Mouse (Mus musculus) brain, embryonic 18.5 days (tissue): ENCODE results near the gene Cep162.

Experiments used
- DNase-seq: peaks from one replicate; pipeline ENCODE4 v3.0.0-alpha.2; 2012; ENCODE audit warnings: low read depth, low spot score

The Cep162 gene

DNA sequence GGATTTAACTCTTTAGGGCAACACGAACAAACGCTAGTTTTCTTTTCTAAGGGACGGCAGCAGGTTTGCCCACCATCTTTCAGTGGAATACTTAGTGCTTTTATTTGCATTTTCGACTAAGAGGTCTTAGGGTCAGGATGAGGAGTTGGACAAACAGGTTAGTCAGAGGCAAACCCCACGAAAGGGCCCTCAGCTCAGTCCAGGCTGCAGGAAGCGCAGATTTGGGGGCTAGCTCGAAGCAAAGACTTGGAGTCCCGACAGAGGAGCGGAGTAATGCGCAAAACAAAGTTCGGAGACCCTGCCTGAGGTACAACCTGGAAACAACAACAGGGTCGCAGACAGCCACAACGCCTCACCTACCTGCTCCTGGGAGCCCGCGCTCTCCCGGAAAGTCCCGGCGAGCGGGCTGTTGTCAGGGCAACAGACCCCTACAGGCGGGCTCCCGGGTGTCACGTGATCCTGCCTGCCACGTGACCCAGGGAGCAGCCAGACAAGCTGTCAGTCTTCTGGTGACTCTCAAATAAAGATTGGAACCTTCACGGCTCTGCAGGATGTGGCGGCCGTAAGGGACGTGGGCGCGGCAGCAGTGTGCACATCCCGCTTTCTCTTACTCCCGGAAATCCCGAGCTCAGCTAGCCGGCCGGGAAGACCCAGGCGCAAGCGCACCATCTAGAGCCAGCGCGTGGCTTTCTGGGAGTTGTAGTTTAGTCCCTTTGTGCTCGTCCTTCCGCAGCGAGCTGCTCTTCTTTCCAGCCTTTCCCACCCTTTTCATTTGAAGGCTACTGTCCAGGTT is at the start of gene Cep162:
Gene Cep162 (minus strand): TSS at position 634 of the 793 bp plus-strand sequence.
- DNase-seq: peak; percentile 83

DNA sequence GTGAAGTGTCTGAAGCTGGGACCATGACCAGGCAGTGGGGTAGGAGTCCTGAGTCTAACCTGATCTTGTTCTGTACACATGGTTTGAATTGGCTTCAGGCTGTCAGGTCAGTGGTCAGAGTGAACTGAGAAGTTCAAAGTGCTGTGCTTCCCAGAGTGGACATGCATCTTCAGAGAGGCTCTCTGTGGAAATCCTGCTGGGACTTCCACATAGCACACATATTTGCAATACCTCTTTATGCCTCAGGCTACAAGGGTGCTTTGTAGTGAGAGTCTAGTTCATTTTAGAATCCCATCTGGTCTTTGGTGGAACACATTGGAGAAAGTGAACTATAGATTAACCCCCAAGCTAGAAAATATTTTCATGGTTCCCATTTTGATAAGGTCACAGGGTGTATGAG is 47.9 kb upstream of the Cep162 start:
- no peak for DNase-seq

DNA sequence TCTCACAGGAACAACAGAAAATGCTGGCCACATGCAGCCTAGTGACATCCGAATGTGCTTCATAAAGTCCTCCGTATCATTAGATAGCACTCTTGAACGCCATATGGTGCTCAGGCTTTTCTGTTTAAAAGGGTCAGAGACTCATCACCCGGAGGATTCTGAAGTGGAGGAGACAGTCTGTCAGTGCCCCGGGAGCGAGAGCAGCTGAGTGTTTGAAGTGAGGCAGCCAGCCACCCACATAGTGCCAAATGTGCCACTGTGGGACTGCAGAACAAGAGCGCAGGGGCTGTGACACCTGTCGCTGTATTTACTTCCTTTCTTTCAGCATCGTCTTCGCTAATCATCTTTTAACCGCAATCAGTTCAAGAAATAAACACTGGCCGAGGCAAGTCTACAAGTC is 43.6 kb upstream of the Cep162 start:
- DNase-seq: no peak

DNA sequence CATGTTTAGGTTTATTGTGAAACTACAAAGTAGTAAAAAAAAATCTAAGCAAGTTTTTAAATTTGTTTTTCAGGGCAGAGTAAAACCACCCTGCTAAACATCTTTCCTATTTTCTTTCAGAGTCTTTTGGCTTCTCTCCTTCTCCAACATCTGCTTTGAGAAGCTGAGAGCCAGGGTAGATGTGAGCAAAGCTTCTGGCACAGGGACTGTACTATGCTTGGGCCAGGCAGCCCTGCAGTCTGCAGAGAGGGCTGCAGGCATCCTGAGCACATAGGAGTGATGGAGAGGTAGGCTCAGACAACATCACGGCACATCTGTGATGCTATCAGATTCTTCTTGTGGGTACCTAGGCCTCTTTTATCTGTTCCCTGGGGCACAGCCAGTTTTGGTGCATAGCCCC is 42.2 kb upstream of the Cep162 start:
- no peak for DNase-seq

DNA sequence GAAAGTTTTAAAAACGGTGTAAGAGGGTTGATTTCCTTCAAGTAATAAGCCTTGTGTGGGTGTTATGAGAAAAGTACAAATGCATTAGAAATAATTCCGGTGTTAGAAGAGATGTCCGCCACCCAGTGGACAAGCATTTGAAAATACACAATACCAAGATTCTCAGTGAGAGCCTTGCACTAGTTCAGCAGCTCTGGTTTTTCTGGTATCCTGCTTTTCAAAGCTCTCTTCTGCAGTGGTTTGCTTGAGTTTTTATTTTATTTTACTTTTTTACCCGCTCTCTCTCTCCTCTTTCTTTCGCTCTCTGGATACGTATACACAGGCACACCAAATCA is 327 bp upstream of the Cep162 start:
- no peak for DNase-seq

DNA sequence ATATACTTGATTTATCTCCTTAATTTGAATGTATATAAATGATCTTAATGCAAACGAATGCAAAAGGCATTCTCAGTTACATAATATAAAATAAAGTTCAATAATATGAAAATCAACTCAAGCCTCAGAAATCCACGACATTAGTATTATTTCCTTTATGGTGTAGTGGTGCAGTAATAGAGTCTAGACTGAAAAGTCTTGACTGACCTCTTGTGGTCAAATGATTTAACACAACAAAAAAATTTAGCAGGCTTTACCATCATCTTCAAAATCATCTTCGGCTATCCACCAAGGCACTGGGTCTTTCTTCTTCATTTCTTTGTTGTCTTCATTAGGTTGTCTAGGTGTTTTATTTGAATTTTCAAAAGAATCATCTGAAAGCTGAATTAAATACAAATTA is 7.2 kb downstream of the Cep162 start:
- peak; percentile 14 for DNase-seq

DNA sequence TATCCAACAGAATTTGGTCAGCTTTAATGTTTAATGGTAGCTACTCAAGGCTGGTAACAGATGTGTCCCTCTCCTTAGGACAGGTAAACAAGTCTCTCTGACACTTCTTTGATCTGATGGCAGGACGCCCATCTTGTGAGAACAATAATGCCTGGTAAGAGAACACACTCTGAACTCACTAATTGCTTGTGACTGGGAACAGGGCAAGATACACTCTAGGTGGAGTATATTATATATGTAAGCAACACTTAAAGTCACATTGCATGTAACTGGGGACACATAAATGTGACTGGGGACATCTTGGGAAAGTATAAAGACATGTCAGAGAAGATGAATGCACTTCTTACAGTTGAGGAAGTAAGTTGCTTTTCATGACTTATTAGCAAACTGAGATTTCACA is 7.7 kb downstream of the Cep162 start:
- DNase-seq: no peak

DNA sequence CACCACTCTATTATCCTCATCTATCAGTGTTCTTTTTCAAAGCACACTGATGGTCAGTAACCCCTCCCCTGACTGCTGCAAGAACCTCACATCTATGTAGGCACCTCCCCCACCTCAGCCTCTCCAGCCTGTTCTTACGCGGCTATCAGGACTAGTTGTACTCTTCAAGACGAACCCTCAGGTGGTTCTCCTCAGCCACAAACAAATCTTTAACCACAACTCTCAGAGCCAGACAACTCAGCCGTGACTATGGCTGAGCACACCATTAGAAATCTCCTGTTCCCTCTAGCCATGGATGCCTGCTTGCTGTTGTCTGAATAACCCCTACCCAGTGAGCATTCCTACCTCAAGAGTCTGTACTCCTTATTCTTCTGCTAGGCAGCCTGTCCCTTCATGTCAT is 42.1 kb downstream of the Cep162 start:
- no peak for DNase-seq

DNA sequence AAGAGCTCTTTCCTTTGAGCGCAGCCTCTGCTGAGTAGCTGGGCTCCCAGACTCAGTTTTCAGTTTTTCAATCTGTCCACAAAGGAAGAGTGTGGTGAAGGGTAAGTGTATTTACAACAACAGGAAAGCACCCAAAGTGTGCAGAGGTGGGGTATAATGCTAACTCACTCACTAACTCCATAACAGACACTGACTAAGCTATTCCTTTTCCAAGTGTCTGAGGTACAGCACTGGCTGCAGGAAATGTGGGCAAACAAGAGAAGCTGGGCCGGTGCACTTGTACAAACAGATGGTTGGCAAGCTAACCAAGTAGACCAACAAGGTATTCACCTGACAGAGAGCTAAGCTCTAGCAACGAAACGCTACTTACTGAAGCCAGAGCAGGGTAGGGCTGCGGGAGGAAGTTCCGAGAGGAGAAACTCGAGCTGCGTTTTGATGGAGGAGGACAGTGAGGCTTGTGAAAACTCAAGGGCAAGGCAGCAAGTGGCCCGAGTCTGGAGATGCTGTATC is 44.5 kb downstream of the Cep162 start:
- DNase-seq: no peak

DNA sequence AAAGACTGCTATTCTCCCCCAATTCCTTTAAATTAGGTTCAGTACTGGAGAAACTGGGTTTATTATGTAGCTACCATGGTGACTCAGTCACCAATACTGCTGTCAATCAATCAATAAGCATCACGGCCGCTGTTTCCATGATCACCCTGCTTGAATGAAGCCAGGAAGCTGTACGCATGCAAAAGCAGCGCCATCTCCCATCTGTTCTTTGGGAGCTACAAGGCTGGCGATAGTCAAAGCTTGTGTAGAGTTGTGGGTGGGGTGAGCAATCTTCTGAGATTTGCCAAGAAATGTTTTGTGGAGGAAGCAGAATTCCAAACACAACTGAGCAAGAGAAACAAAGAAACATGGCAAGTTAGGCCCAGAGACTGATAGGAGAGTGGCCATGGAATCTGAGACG is 52.9 kb downstream of the Cep162 start:
- no peak for DNase-seq

DNA sequence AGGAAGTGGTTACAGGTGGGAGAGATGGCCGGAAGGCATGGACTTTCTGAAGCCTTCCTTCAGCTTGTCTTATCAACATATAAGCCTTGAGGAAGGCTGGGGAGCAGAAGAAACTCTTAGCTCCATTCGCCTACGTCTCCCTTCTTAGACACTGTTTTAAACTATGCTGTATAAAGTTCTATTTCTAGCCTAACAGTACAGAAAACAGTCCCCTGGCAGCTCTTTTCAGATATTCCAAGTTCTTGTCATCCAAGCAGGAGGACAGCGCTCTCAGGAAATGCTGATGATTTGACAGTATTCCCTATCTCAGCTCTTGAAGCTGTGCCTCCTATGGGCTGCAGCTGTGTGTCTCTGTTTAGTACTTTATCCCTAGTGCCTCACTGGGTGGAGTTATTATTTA is 54.4 kb downstream of the Cep162 start:
- DNase-seq: no peak

DNA sequence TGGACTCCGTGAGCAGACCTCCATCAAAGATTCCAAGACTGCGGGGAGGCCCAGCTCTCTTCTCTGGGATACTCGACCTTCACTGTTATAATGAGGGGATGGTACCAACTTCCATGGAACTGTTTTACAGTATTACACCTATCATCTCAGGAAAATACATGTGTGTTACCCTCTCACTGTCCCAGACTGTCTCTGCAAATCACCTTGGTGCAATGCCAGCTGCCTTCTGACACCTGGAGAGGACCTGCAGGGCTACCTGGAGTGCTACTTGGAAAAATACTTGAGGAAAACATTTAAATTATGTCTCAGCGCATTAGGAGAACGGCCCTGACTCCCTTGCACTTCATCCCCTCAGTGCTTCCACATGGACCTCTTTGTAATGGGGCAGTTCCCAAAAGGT is 54.9 kb downstream of the Cep162 start:
- no peak for DNase-seq

DNA sequence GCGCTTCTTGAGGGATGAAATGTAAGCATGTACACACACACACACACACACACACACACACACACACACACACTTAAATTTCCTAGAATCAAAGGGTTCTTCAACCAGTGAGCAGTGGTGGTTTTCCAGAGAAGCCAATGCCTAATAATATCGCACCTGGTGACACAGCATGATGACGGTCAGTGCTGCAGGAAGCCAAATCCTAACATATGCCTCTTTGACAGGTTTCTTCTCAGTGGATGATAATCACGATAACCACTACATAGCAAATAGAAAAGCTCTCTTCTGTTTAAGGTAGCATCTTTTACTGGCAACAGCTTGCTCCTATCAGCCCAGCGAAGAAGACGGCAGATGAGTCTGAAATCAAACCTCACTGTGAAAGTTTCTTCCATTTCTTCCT is 57.3 kb downstream of the Cep162 start:
- no peak for DNase-seq

DNA sequence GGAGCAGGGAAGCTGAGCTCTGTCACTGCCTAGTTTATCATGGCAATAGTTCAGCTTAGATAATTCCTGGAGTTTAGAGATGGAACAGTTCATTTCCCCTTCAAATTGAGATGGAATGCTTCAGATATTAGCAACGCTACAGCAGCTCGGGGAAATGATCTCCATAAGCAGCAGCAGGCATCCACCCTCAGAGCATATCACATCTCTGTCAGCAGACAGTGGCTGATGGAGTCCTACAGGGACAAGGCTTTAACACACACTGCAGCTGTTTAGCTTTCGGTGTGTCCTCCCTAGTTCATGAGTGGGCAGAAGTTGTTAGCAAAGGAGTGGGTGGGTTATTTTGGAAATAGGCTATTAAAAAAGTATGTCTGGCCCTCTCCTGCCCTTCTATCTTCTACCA is 58.1 kb downstream of the Cep162 start:
- DNase-seq: no peak

DNA sequence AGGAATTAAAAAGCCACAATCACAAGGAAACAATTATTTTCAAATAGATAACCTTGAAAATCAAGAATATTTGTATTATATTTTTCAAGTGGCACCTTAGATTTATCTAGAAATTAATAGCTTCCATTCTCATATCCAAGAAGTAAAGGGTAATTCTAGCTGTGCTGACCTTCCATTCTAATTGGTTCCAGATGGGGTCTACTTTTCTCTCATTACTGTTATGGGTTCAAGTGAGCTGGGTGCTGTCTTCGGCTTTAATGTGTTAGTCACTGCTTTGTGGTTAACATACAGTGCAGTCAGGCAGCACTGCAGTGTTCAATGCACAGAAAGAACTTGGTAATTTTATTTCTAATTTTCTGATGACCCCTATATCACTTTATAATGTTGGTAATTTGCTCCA is 61.6 kb downstream of the Cep162 start:
- no peak for DNase-seq

DNA sequence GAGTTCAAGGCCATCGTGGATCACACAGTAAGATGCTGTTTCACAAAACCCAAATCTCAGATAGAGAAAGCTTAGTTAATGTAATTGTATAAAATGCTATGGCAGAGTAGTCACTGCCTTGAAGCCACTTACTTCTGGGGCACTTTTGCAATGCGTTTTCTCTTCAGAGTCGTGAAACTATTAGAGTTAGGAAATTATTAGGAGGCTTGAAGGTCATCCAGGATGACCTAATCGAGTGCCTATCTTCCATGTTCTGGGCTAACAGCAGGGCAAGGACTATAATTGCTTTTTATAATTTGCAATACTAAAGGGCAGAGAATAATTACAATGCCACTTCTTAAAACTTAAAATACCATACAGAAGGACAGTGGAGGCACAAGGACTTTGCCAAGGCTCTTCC is 68.0 kb downstream of the Cep162 start:
- no peak for DNase-seq

DNA sequence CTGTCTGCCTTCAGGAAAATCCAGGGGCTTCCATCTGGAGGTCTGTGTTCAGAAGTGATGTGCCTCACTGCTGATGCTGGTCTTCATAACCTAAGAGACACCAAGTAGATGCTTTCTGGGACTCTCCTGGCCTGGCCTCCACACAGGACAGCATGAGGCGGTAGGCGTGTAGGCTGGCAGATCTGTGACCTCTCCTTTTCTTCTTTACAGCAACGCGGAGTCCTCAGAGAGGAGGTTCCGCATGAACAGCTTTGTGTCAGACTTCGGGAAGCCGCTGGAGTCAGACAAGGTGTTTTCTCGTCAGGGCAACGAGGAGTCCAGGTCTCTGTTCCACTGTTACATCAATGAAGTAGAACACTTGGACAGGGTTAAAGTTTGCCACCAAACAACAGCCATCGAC is 73.1 kb downstream of the Cep162 start:
- no peak for DNase-seq

DNA sequence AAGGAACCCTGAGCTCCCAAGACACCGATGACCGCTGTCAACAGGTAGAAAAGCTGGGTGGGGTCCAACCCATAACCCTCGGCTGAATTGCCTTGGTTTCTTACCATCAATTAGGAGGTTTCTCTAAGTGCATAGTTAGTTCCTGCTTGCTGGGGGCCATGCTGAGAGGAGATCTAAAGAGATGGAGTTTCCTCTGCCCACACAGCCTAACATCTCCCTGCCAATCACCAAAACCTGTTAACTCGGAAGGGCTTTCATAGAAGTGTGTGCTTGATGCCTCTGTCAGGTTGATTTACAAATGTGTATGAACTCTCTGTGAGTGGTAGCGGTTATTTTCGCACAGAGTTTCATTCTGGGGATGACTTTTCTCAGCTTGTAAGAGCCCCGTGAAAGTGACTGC is 76.8 kb downstream of the Cep162 start:
- no peak for DNase-seq

DNA sequence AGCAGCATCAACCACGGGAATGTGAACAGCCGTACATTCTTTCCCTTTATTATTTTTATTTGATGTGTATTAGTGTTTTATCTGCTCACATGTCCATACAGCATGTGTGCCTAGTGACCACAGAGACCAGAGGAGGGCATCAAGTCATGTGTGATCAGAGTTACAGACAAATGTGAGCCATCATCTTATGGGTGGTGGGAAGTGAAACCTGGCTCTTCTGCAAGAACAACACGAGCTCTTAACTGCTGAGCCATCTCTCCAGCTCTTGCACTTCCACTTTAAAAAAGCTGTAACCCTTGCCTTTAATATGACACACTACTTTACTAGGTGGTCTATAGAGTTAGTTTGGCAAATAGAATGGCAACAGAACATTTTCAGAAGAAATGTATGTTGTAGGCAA is 83.8 kb downstream of the Cep162 start:
- DNase-seq: no peak

DNA sequence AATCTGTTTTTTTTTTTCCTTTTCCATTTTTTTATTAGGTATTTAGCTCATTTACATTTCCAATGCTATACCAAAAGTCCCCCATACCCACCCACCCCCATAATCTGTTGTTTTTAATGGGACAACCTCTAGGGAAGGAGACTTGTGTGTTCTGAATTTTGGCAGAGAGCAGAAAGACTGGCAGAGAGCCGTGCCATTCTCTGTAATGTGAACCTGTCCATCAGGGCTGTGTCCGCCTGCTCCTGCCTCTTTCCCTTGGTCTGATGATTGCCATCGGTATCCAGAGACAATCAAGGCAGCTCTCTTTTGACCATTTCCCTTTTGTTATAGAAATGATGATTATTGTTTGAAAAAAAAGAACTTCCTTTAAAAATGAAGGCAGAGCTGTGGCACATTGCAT is 84.4 kb downstream of the Cep162 start:
- no peak for DNase-seq

DNA sequence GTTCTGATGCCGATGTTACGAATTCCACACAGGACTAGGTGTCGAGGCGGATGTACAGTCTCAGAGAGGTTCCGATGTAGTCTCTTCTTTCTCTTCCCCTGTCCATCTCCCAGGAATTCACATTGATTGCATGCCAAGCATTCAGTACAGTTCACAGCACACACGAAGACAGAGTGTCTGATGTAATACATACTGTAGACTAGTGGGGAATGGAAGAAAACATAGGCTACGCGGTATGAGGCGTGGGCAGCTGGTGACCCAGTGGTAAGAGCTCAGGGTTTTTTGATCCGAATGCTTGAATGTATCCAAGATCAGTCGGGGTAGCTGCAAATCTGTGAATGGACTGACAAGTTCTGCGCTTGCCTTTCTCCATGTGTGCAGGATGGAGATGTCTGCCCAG is 86.2 kb downstream of the Cep162 start:
- DNase-seq: no peak

DNA sequence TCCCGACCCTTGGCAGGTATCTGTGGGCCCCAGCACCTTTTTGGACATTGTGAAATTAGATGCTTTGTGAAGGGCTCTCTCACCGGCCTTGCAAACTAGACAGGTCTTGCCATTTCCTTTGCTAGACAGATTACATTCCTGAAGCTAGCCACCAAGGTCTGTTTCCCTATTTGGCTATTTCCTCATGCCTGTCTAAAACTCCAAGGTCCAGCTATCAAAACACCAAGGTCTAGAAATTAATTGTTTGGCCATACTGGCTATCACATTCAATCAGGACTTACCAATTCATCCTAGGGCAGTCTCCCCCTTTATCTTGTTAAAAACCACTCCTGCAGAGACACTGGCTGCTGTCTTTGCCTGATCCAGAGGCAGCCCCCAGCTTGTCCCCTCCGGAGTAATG is 87.3 kb downstream of the Cep162 start:
- no peak for DNase-seq

DNA sequence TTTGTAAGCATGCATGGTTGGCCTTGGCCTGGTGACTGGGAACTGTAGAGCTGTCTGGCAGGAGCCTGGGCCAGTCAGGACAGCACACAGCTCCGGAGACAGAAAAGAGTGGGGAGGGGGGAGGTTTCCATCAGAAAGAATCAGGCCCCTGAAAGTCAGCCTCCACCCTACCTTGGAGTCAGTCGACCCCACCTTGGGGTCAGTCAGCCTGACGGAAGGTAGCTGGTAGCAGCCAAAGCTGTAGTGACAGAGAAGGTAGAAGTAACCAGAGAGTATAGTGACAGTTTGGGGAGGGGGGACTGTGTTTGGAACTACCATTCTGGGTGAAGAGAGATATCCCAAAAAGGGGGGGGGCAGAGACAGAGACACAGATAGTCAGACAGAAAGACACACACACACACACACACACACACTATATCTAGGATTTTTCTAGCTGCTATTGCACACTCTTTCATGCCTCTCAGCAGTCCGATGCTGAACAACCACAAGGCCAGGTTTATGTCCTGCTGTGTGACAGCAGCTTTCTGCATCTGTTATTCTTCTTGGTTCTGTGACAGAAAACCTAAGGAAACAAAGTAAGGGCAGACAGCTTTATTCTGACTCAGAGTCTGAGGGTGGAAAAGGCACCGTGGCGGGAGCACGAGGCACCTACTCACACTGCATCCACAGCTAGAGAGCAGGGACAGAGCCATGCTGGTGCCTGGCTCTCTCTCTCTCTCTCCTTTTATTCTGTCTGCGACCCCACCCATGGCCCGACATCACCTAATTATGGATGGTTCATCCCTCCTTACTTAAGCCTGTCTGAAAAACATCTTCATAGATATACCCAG is 88.1 kb downstream of the Cep162 start:
- no peak for DNase-seq
